Mouse (Mus musculus): ENCODE measurements around the gene A930018P22Rik.
"Not testable (repeated sequence)": the region's sequence is repeated elsewhere in the genome, so short reads cannot be mapped to it uniquely, and the experiment has no call there.

DNA sequence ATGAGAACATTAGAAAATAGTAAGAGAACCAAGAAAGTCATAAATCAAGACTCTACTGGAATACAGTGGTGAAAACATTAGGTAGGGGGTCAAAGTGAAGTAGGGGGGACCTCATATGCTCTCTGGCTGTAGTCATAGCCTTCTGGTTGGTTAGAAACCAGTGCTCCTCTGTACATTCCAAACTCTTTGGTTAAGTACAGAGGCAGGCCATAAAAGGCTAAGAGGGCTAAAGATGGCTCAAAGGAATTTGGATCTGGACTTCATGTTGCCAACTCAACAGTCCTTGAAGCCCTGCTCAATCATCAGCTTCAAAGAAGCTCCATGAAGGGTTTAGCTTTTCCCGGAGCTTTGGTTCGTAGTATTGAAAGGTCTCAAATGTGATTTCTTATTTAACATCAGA, 13.5 kb upstream of the A930018P22Rik start:
- TF ChIP-seq MAZ (IDR thresholded peaks at IDR 0.05; ENCODE audit: low read depth, low read length); CTCF (conservative IDR thresholded peaks at IDR 0.05 in 1 of 2, IDR thresholded peaks at IDR 0.05 in 1 of 2; ENCODE audit: low read depth in 2 of 2, low read length in 2 of 2); IRF4 (IDR thresholded peaks at IDR 0.05; ENCODE audit: low read depth, low read length); POLR2AphosphoS2 (IDR thresholded peaks at IDR 0.05; ENCODE audit: low read depth, low read length); MXI1 (IDR thresholded peaks at IDR 0.05; ENCODE audit: low read depth, low read length); MYC (IDR thresholded peaks at IDR 0.05; ENCODE audit: low read depth, low read length); EP300 (IDR thresholded peaks at IDR 0.05; ENCODE audit: low read length): not testable (repeated sequence)
